Mouse (Mus musculus) kidney, embryonic 14.5 days (tissue): ENCODE results near the gene Chad. TPM values are rescaled to one million over a fixed set of nuclear protein-coding genes. Genes with fewer than 3 reads are reported as not detected.

Source experiments
- ATAC-seq: fragments of 200-750 bp; cut with Nextera tagmentation; 2 replicates; pipeline ENCODE4 v1.8.0; 2017; ENCODE audit warnings: moderate number of reproducible peaks, mild to moderate bottlenecking, moderate TSS enrichment, moderate library complexity; ENCODE audit not compliant: low FRiP score, low TSS enrichment
- H3K27ac ChIP-seq: fragments of 300-500 bp; sonication (generic); 2 replicates; pipeline ENCODE4 v1.5.1; 2014; ENCODE audit warnings: low read depth, mild to moderate bottlenecking, low read length, moderate library complexity, mixed read lengths
- H3K27me3 ChIP-seq: fragments of 300-500 bp; sonication (generic); 2 replicates; pipeline ENCODE4 v1.6.1; 2014; ENCODE audit warnings: mild to moderate bottlenecking, low read length; ENCODE audit not compliant: control insufficient read depth, insufficient read depth
- H3K36me3 ChIP-seq: fragments of 300-500 bp; sonication (generic); 2 replicates; pipeline ENCODE4 v1.6.1; 2014; ENCODE audit warnings: low read length, mixed read lengths; ENCODE audit not compliant: control insufficient read depth, insufficient read depth
- H3K4me1 ChIP-seq: fragments of 300-500 bp; sonication (generic); 2 replicates; pipeline ENCODE4 v1.6.1; 2014; ENCODE audit warnings: low read length, mixed read lengths; ENCODE audit not compliant: control insufficient read depth, insufficient read depth
- H3K4me2 ChIP-seq: fragments of 300-500 bp; sonication (generic); replicated peaks from 2 replicates; pipeline ENCODE4 v1.6.1; 2014; ENCODE audit warnings: low read depth, mild to moderate bottlenecking, low read length
- H3K4me3 ChIP-seq: fragments of 300-500 bp; sonication (generic); 2 replicates; pipeline ENCODE4 v1.5.1; 2014; ENCODE audit warnings: mild to moderate bottlenecking, low read length
- H3K9ac ChIP-seq: fragments of 300-500 bp; sonication (generic); 2 replicates; pipeline ENCODE4 v1.6.1; 2014; ENCODE audit warnings: low read depth, mild to moderate bottlenecking, low read length, moderate library complexity
- H3K9me3 ChIP-seq: fragments of 300-500 bp; sonication (generic); 2 replicates; pipeline ENCODE4 v1.6.1; 2016; ENCODE audit warnings: low read length; ENCODE audit not compliant: control insufficient read depth
- WGBS: fragments of 180-500 bp; shearing (Covaris S2); extraction: QIAGEN DNeasy Blood & Tissue Kit; methylation state at CpG from one replicate; pipeline ENCODE4 v1.1.7; 2014; 5-methylcytosine and 5-hydroxymethylcytosine counted together
- polyA plus RNA-seq: library from polyadenylated mRNA; unstranded; fragments of >200 nt; fragmentation: Nextera tagmentation; extraction: Ambion mirVana; gene quantifications from 2 replicates; pipeline ENCODE4 v1.2.1, GENCODE M21; 2014

Chad gene
- polyA plus RNA-seq, 1 experiment from 2014 or later = not detected

- Histone ChIP-seq H3K4me2 (no peak overlapping the region), H3K36me3 (no peaks in the 10 kb centered on the region), H3K9ac (no peak overlapping the region), H3K27ac (no peak overlapping the region), H3K27me3 (no peaks in the 10 kb centered on the region), H3K9me3 (no peaks in the 10 kb centered on the region), H3K4me3 (no peak overlapping the region), H3K4me1 (peaks cover 6% of the 10 kb centered on the region; the same call in 1 of the 2 replicates)
- WGBS = 77% methylated on average over 5 of the region's 5 CpGs
- no peak for ATAC-seq
Measured at GRCm38 (mm10) chr11:94550442-94550744, 14.5 kb upstream of the Chad start.

- Histone ChIP-seq H3K36me3 (peaks cover 2% of the 10 kb centered on the region; the same call in 1 of the 2 replicates), H3K27ac (no peak overlapping the region), H3K4me2 (no peak overlapping the region), H3K4me1 (no peaks in the 10 kb centered on the region), H3K4me3 (no peak overlapping the region), H3K9me3 (no peaks in the 10 kb centered on the region), H3K27me3 (no peaks in the 10 kb centered on the region), H3K9ac (no peak overlapping the region)
- peak; percentile 40; the same call in 1 of the 2 replicates for ATAC-seq
- WGBS = 61% methylated on average over 3 of the region's 3 CpGs
Measured at GRCm38 (mm10) chr11:94558226-94558625, 6.6 kb upstream of the Chad start.

- no peak for ATAC-seq
- no peak overlapping the region for H3K4me3 ChIP-seq
Measured at GRCm38 (mm10) chr11:94563383-94563782, 1.5 kb upstream of the Chad start.

GRCm38 (mm10) chr11:94563821-94564220 lies 1.0 kb upstream of the Chad start:
- 60% methylated on average over 5 of the region's 5 CpGs for WGBS
- Histone ChIP-seq H3K9ac (no peak overlapping the region; the same call in 1 of the 2 replicates), H3K27me3 (no peaks in the 10 kb centered on the region), H3K27ac (no peak overlapping the region), H3K9me3 (no peaks in the 10 kb centered on the region), H3K4me1 (peaks cover 14% of the 10 kb centered on the region), H3K4me3 (0 out of 2 replicates have a peak overlapping the region, but pooled peaks have one; percentile 24), H3K36me3 (peaks cover 12% of the 10 kb centered on the region), H3K4me2 (peak overlapping the region; percentile 35)
- ATAC-seq = peak; percentile 33; the same call in 1 of the 2 replicates

More at GRCm38 (mm10) chr11:94563383-94563782, 1.5 kb upstream of the Chad start:
- Histone ChIP-seq H3K4me2 (no peak overlapping the region), H3K4me1 (peaks cover 14% of the 10 kb centered on the region), H3K27ac (no peak overlapping the region), H3K36me3 (peaks cover 7% of the 10 kb centered on the region), H3K27me3 (no peaks in the 10 kb centered on the region), H3K9ac (no peak overlapping the region), H3K9me3 (no peaks in the 10 kb centered on the region)
- WGBS = 95% methylated on average over 5 of the region's 5 CpGs

- Histone ChIP-seq H3K4me3 (peak overlapping the region; percentile 24; the same call in 1 of the 2 replicates), H3K9ac (peak overlapping the region; percentile 8; the same call in 1 of the 2 replicates), H3K36me3 (peaks cover 19% of the 10 kb centered on the region), H3K27ac (no peak overlapping the region), H3K4me2 (peak overlapping the region; percentile 35), H3K27me3 (no peaks in the 10 kb centered on the region), H3K9me3 (no peaks in the 10 kb centered on the region), H3K4me1 (peaks cover 14% of the 10 kb centered on the region)
- ATAC-seq = no peak
- 19% methylated on average over 16 of the region's 16 CpGs for WGBS
Measured at GRCm38 (mm10) chr11:94565151-94565479, 268 bp downstream of the Chad start.

GRCm38 (mm10) chr11:94566534-94566933 lies 1.7 kb downstream of the Chad start:
- no peak overlapping the region for H3K4me2 ChIP-seq
- H3K9me3 ChIP-seq = no peaks in the 10 kb centered on the region
- 68% methylated on average over 6 of the region's 6 CpGs for WGBS
- ATAC-seq = no peak
- no peak overlapping the region for H3K9ac ChIP-seq
- no peaks in the 10 kb centered on the region for H3K27me3 ChIP-seq
- peaks cover 23% of the 10 kb centered on the region for H3K36me3 ChIP-seq
- H3K27ac ChIP-seq = no peak overlapping the region
- H3K4me1 ChIP-seq = peaks cover 14% of the 10 kb centered on the region
- H3K4me3 ChIP-seq = no peak overlapping the region

- ATAC-seq = no peak
- Histone ChIP-seq H3K4me3 (no peak overlapping the region), H3K36me3 (peaks cover 23% of the 10 kb centered on the region), H3K27me3 (no peaks in the 10 kb centered on the region), H3K27ac (no peak overlapping the region), H3K4me1 (peaks cover 14% of the 10 kb centered on the region), H3K9ac (no peak overlapping the region), H3K9me3 (no peaks in the 10 kb centered on the region), H3K4me2 (no peak overlapping the region)
- WGBS = 95% methylated on average over 7 of the region's 7 CpGs
Measured at GRCm38 (mm10) chr11:94567326-94567725, 2.5 kb downstream of the Chad start.

- 47% methylated on average over 9 of the region's 9 CpGs for WGBS
- Histone ChIP-seq H3K4me2 (no peak overlapping the region), H3K9me3 (no peaks in the 10 kb centered on the region), H3K9ac (no peak overlapping the region), H3K27me3 (no peaks in the 10 kb centered on the region), H3K36me3 (peaks cover 23% of the 10 kb centered on the region), H3K27ac (peak overlapping the region; percentile 59; the same call in 1 of the 2 replicates), H3K4me1 (no peaks in the 10 kb centered on the region), H3K4me3 (no peak overlapping the region)
- ATAC-seq = no peak
Measured at GRCm38 (mm10) chr11:94570612-94571011, 5.8 kb downstream of the Chad start.

- no peak overlapping the region for H3K4me3 ChIP-seq
- no peak overlapping the region for H3K27ac ChIP-seq
- H3K4me2 ChIP-seq = no peak overlapping the region
- peaks cover 29% of the 10 kb centered on the region for H3K36me3 ChIP-seq
- H3K4me1 ChIP-seq = no peaks in the 10 kb centered on the region
- no peak for ATAC-seq
- H3K27me3 ChIP-seq = no peaks in the 10 kb centered on the region
- no peaks in the 10 kb centered on the region for H3K9me3 ChIP-seq
- H3K9ac ChIP-seq = no peak overlapping the region
- 91% methylated on average over 1 of the region's 1 CpGs for WGBS
Measured at GRCm38 (mm10) chr11:94571850-94572249, 7.0 kb downstream of the Chad start.
